Mouse (Mus musculus) natural killer cell, adult 2 months (primary cell): ENCODE measurements around the gene Gpalpp1.
A peak's percentile ranks its signal among the peaks of the same experiment; 100 is the strongest.

Experiments used
- DNase-seq, 2 experiments: peaks; one replicate each; pipeline ENCODE4 v3.0.0; 2022; ENCODE audit warnings: low spot score in 2 of 2

Gene Gpalpp1

DNA sequence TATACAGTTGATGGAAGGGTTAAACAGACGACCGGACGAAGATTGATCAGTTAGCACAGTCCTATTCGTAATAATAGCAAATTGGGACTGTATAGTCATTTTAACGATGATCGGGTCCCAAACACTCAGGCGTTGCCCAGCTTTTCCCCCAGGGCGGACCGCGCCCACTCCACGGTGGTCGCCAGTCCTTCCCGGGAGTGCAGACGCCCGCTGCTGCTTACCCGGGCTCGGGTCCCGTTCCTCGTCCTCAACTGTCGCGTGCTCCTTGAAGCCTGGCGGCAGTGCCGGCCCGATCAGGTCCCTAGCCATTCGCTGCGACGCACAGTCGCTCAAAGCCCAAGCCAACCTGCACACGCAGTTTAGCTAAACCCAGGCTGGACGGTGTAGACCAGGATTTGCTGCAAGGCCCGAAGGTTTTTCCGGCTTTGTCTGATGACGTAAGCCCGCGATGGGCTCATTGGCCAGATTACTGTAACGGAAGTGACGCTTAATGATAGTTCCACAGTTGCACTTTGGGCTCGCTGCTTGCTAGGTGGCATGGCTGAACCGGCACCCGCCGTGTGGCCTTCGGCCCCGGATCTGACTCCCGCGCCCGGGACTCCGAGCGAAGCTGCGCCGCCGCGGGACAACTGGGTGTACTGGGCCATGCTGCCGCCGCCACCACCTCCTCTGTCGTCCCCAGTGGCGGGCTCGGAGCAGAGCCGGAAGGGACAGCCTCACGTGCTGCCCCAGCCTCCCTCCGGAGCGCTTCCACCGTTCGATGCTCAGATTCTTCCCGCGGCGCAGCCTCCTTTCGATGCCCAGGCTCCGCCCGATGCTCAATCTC, at the start of gene Gpalpp1, which contains the start of gene Nufip1:
Gene Gpalpp1, minus strand, starts transcription at position 365 of the 826 bp plus-strand sequence.
Gene Nufip1, plus strand, starts transcription at position 496 of the 826 bp plus-strand sequence.
- peak; percentile 86 for DNase-seq

DNA sequence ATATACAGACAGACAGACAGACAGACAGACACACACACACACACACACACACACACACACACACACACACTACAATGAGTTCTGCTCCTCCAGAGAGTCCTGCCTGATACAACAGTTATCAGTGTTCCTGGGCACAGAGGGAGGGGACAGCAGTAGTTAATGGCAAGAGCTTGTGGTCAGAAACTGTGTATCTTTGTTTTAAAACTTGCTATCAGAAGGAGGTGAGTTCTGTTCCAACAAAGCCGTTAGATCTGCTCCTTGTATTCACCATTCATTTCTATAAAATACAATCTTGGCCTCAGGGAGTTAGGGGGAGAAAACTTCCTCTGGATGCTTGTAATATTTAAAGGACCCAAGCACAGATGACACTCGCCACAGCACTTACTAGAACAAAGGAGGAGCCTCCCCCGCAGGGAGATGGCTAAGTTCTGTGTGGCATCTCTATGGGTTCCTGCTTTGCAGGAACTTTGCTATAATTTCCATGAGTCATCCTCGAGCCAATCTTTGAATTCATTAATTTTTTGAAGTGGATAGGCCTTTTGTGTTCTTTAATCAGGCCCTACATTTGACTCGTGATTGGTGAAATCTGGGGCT, 47.7 kb upstream of the Gpalpp1 start:
- DNase-seq: no peak

DNA sequence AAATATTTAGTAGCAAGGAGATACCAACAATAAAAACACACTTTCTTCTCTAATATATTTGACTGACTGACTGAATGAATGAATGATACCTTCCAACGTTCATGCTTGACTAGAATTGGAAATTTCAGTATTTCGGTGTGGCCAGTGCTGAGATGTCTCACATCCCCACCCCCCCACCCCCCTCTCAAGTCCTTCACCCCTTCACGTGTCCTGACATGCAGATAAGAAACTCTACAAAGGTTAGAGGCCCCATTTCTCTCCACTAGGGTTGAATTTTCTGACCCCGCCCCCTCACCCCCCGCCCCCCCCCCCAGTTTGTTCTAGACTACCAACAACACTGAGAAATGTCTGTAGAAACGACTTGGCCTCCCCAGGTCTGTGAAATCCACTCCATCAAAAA, 43.3 kb upstream of the Gpalpp1 start:
- no peak for DNase-seq

GRCm38 (mm10) chr14:76153003-76153675, 42.6 kb upstream of the Gpalpp1 start:
- peak in 1 of 2 experiments; percentile 2 for DNase-seq

- peak; percentile 88 to 91 for DNase-seq
These were observed 41.8 kb upstream of the Gpalpp1 start for GRCm38 (mm10) chr14:76152162-76153002.

DNA sequence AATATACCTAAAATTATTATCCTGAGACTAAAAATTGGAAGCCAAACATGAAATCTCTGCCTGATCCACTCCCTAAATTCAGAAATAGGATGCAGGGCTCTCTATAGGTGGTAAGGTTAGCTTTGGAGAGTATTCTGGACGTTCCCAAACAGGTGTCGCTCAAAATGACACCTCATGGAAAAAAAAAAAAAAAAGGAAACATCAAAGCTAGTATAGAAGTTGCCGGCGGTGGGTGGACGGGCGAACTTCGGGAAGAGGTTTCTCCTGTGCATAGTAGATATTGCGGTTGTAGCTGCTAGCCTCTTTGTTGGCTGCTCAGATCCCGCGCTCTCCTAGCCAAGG, 41.2 kb upstream of the Gpalpp1 start:
- DNase-seq: no peak

- no peak for DNase-seq
These were observed 40.5 kb upstream of the Gpalpp1 start for GRCm38 (mm10) chr14:76151011-76151410.

DNA sequence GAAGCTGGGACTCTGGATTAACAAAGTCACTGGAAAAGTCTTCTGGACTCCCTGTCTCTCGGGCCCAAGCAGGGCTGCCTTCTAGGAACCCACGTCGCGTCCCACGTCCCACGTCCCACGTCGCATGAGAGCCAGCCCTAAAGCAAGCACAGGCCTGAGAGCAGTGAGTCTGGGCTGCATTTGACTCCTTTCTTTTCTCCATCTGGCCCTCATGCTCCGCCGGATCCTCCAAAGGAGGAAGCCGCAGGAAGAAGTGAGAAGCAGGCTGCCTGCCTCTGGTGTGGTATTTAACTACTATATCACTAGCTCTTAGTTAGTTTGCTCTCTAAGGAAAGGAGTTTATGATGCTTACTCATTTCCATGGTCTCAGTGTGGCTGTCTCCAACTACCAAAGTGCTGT, 39.9 kb upstream of the Gpalpp1 start:
- DNase-seq: no peak

DNA sequence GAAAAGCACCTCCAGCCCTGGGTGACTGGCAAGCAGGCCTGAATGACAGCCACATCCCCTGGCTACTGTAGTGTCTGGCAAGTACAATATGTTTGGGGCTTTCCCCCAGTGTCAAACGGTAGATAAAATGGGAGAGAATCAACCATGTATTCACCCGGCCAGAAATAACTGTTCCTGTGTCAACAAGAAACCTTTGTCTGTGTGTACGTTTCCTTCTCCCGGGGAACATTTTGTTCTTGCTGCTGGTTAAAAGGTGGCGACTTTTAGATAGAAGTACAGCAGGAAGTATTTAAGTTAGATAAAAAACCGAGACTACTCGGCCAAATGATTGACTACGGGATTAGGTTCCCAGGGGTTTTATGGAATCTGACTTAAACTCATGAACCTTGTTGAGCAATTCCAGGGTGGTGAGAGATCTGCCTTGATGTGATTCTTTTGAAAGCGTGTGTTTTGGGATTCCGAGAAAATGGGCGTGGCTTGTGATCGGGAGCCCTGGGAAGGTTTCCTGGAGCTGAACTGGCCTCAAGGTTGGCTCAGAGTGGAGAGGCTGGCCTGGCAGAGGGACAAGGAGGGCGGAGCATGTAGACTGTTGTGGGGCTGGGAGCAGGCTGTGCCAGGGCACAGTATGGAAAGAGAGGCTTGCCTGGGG, 39.1 kb upstream of the Gpalpp1 start:
- DNase-seq: no peak

GRCm38 (mm10) chr14:76148294-76148693, 37.7 kb upstream of the Gpalpp1 start:
- no peak for DNase-seq

DNA sequence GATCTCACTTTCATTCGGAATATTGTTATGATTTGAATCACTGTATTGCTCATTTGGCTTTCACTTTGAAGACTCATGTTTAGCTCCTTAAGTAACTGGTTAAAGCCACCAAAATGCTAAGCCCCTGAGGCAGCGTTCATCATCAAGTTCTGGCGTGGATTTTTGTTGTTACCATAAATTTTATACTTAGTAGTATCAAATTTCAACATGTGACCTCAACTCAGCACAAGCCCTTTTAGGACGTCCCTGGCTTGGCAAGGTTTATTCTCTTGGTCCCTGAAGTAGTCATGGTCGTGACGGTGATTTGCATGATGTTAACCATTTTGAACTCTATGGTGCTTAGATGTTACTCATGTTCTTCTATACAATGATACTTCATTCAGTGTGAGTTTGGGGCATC, 36.5 kb upstream of the Gpalpp1 start:
- DNase-seq: no peak

GRCm38 (mm10) chr14:76145868-76146267, 35.3 kb upstream of the Gpalpp1 start:
- no peak for DNase-seq

GRCm38 (mm10) chr14:76145248-76145647, 34.7 kb upstream of the Gpalpp1 start:
- DNase-seq: no peak

GRCm38 (mm10) chr14:76134975-76135374, 24.4 kb upstream of the Gpalpp1 start:
- no peak for DNase-seq

DNA sequence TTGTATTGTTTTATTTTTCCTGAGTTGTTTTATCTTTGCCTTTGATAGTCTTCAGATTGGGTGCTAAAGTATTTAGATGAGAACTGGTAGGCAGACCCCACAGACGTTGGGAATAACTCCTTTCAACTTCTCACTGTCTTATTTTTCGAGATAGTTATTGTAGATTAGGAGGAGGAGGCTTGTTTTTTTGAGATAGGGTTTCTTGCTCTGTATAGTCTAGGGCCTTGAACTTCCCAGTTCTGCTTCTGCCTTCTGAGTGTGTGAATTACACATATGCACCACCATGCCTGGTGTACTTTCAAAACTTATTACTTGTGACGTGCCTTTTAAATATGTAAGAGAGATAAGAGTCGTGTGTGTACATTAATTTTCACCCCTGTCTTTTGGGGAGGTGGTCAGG, 17.6 kb upstream of the Gpalpp1 start:
- DNase-seq: no peak

DNA sequence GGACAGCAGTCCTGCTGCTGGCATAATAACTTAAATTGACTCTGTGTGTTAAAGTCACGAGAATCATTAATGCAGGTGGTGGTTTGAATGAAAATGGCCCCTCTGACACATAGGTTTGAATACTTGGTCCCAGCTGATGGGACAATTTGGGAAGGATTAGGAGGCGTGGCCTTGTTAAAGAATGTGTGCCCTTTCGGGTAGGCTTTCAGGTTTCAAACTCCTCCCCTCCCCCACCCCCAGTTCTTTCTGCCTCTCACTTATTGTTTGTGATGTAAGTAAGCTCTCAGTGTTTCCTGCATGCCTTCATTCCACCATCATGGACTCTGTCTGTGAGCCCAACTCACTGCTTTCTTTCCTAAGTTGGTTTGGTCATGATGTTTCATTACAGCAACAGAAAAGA, 16.8 kb upstream of the Gpalpp1 start:
- DNase-seq: no peak

GRCm38 (mm10) chr14:76122663-76123058, 12.1 kb upstream of the Gpalpp1 start:
- DNase-seq: no peak

GRCm38 (mm10) chr14:76121901-76122662, 11.5 kb upstream of the Gpalpp1 start:
- peak in 1 of 2 experiments; percentile 5 for DNase-seq

- DNase-seq: no peak
These were observed 9.9 kb upstream of the Gpalpp1 start for GRCm38 (mm10) chr14:76120472-76120871.

DNA sequence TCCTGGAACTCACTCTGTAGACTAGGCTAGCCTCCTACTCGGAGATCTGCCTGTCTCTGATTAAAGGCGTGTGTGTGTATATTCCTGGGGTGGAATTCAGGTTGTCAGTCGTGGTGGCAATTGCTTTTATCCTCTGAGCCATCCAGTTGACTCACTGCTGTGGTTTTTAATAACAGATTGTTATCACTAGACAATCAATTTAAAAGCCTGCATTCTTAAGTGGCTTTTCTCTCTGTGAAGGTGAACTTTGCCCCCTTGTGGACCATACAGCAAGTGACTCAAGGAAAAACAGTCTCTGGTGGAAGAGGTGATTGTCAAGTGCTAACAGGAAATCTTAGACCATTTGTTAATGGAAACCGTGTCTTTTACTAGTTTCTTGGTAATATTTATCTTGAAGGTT, 8.4 kb upstream of the Gpalpp1 start:
- peak in 1 of 2 experiments; percentile 1 for DNase-seq

DNA sequence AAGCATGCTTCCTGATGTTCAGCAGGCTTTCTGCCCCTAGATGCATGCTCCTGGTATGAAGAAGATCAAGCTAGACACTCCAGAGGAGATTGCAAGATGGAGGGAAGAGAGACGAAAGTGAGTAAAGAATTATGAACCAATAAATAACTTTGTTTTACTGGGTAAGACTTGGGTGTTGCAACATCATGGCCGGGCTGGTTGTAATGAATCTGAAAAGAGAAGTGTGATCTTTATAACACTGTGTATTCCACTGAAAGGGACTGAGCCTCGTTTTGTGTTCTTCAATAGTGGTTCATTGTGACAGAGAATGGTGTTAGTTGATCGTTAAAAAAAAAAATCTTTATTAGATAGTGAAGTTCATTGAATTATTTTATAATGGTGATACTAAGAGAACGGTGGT, 5.2 kb upstream of the Gpalpp1 start:
- DNase-seq: no peak
